Mouse (Mus musculus) neural tube, embryonic 14.5 days (tissue): ENCODE results near the gene Rsph10b. TPM values are rescaled to one million over a fixed set of nuclear protein-coding genes. Genes with fewer than 3 reads are reported as not detected.

Experiments used
- ATAC-seq: fragments of 200-750 bp; cut with Nextera tagmentation; 2 replicates; pipeline ENCODE4 v1.8.0; 2017; ENCODE audit warnings: low read depth, mild to moderate bottlenecking, moderate TSS enrichment, moderate library complexity
- H3K27ac ChIP-seq: fragments of 300-500 bp; sonication (generic); 2 replicates; pipeline ENCODE4 v1.5.1; 2014; ENCODE audit warnings: low read depth, mild to moderate bottlenecking, control low read depth, low read length, moderate library complexity, mixed read lengths
- H3K27me3 ChIP-seq: fragments of 300-500 bp; sonication (generic); 2 replicates; pipeline ENCODE4 v1.6.1; 2014; ENCODE audit warnings: low read length; ENCODE audit not compliant: control insufficient read depth, insufficient read depth
- H3K36me3 ChIP-seq: fragments of 300-500 bp; sonication (generic); 2 replicates; pipeline ENCODE4 v1.6.1; 2014; ENCODE audit warnings: low read length, mixed read lengths; ENCODE audit not compliant: control insufficient read depth, insufficient read depth
- H3K4me1 ChIP-seq: fragments of 300-500 bp; sonication (generic); 2 replicates; pipeline ENCODE4 v1.6.1; 2014; ENCODE audit warnings: low read length; ENCODE audit not compliant: control insufficient read depth, insufficient read depth
- H3K4me2 ChIP-seq: fragments of 300-500 bp; sonication (generic); 2 replicates; pipeline ENCODE4 v1.6.1; 2014; ENCODE audit warnings: mild to moderate bottlenecking, low read depth, low read length, control low read depth
- H3K4me3 ChIP-seq: fragments of 300-500 bp; sonication (generic); 2 replicates; pipeline ENCODE4 v1.5.1; 2014; ENCODE audit warnings: low read depth, low read length, control low read depth, mixed read lengths
- H3K9ac ChIP-seq: fragments of 300-500 bp; sonication (generic); replicated peaks from 2 replicates; pipeline ENCODE4 v1.6.1; 2014; ENCODE audit warnings: low read depth, mild to moderate bottlenecking, control low read depth, low read length, mixed read lengths
- H3K9me3 ChIP-seq: fragments of 300-500 bp; sonication (generic); 2 replicates; pipeline ENCODE4 v1.6.1; 2016; ENCODE audit warnings: low read length; ENCODE audit not compliant: control insufficient read depth
- WGBS: fragments of 180-500 bp; shearing (Covaris S2); extraction: QIAGEN DNeasy Blood & Tissue Kit; methylation state at CpG from one replicate; pipeline ENCODE4 v1.1.7; 2014; 5-methylcytosine and 5-hydroxymethylcytosine counted together
- polyA plus RNA-seq: library from polyadenylated mRNA; unstranded; fragments of >200 nt; fragmentation: Nextera tagmentation; extraction: Ambion mirVana; gene quantifications from 2 replicates; pipeline ENCODE4 v1.2.1, GENCODE M21; 2014

The Rsph10b gene
- polyA plus RNA-seq, 1 experiment from 2014 or later, result 5.9 TPM

DNA sequence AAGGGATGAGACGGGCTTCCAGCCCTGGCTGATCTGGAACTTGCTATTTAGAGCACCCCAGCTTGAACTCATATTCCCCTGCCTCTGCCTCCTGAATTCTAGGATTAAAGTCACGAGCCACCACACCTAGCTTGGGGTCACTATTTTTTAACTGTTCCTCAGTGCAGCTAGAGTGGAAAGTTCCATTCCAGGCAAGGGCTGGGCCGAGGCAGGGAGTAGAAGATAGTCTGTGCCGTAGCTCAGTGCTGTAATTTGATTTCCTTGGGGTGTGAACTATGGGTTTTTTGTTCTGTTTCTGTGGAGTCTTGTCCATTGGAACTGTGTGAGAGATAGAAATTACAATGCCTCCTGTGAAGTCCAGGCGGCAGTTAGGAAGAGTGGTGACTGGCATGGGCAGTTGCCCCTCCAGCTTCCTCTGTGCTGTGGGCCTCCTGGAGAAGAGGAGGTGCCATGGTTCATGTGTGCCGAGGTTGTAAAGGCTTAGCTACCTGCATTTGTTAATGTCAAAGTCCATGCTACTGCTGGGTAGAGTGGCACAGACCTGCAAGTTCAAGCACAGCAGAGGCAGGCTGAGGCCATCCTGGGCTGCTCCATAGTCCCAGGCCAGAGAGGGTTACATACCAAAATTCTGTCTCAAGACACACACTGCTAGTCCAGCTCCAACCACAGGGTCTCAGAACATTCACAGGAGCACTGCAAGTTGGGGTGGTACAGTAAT, 813 bp upstream of the Rsph10b start:
- H3K4me1 ChIP-seq, result no peaks in the 10 kb centered on the region
- H3K36me3 ChIP-seq, result peaks cover 29% of the 10 kb centered on the region
- no peak overlapping the region for H3K27ac ChIP-seq
- no peaks in the 10 kb centered on the region for H3K9me3 ChIP-seq
- H3K4me3 ChIP-seq, result no peak overlapping the region
- 87% methylated on average over 6 of the region's 6 CpGs for WGBS
- H3K9ac ChIP-seq, result no peak overlapping the region
- no peak overlapping the region for H3K4me2 ChIP-seq
- no peaks in the 10 kb centered on the region for H3K27me3 ChIP-seq
- ATAC-seq, result no peak

DNA sequence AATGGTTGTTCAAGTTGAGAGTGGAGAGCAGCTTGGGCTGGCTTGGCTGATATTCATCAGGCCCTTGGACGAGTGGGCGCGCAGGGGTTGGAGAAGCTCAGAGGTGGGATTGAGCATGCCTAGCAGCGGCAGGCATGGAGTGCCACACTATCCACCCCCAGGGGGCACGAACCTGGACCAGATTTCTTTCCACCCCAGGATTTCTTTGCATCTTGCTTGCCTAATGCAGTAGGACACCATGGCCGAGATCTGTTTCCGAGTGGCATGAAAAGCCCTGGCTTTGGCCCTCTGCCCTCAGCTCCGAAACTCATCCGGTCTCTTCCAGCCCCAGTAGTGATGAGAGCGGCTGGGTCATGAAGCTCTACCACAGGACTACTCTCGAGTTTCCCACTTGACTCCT, 579 bp downstream of the Rsph10b start:
- Histone ChIP-seq H3K36me3 (peaks cover 24% of the 10 kb centered on the region), H3K27ac (no peak overlapping the region), H3K4me1 (no peaks in the 10 kb centered on the region), H3K4me3 (no peak overlapping the region), H3K4me2 (no peak overlapping the region), H3K9ac (no peak overlapping the region), H3K9me3 (no peaks in the 10 kb centered on the region), H3K27me3 (no peaks in the 10 kb centered on the region)
- no peak for ATAC-seq
- WGBS, result 85% methylated on average over 11 of the region's 11 CpGs

- no peak overlapping the region for H3K27ac ChIP-seq
- WGBS, result 92% methylated on average over 1 of the region's 1 CpGs
- H3K4me3 ChIP-seq, result no peak overlapping the region
- no peaks in the 10 kb centered on the region for H3K27me3 ChIP-seq
- H3K9me3 ChIP-seq, result no peaks in the 10 kb centered on the region
- no peak for ATAC-seq
- no peaks in the 10 kb centered on the region for H3K4me1 ChIP-seq
- no peak overlapping the region for H3K4me2 ChIP-seq
- H3K36me3 ChIP-seq, result peaks cover 20% of the 10 kb centered on the region
- no peak overlapping the region for H3K9ac ChIP-seq
These were observed 1.0 kb downstream of the Rsph10b start for GRCm38 (mm10) chr5:143933875-143934274.

GRCm38 (mm10) chr5:143936156-143936555, 3.3 kb downstream of the Rsph10b start:
- no peaks in the 10 kb centered on the region for H3K27me3 ChIP-seq
- H3K27ac ChIP-seq, result no peak overlapping the region
- H3K4me2 ChIP-seq, result no peak overlapping the region
- ATAC-seq, result no peak
- no peaks in the 10 kb centered on the region for H3K9me3 ChIP-seq
- H3K4me1 ChIP-seq, result no peaks in the 10 kb centered on the region
- no peak overlapping the region for H3K4me3 ChIP-seq
- H3K36me3 ChIP-seq, result no peaks in the 10 kb centered on the region
- WGBS, result 90% methylated on average over 9 of the region's 9 CpGs
- no peak overlapping the region for H3K9ac ChIP-seq

DNA sequence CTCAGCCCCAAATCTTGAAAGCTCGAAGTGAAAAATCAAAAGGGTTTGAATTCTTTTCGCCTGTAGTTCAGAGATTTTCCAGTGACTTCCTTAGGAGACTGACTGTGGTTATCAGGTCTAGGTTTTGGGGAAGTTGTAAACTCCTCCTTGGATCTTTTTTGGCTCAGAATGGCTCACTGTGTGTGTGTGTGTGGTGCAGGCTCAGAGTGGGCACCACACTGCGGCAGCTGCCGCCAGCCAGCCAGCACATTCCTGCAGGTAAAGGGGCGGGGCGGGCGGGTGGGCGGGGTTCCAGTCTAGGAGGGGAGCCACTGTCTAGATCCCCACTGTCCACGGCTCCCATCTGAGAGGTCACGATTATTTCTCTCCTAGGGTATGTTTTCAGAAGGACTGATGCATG, 8.8 kb downstream of the Rsph10b start:
- no peak for ATAC-seq
- WGBS, result 24% methylated on average over 10 of the region's 10 CpGs

DNA sequence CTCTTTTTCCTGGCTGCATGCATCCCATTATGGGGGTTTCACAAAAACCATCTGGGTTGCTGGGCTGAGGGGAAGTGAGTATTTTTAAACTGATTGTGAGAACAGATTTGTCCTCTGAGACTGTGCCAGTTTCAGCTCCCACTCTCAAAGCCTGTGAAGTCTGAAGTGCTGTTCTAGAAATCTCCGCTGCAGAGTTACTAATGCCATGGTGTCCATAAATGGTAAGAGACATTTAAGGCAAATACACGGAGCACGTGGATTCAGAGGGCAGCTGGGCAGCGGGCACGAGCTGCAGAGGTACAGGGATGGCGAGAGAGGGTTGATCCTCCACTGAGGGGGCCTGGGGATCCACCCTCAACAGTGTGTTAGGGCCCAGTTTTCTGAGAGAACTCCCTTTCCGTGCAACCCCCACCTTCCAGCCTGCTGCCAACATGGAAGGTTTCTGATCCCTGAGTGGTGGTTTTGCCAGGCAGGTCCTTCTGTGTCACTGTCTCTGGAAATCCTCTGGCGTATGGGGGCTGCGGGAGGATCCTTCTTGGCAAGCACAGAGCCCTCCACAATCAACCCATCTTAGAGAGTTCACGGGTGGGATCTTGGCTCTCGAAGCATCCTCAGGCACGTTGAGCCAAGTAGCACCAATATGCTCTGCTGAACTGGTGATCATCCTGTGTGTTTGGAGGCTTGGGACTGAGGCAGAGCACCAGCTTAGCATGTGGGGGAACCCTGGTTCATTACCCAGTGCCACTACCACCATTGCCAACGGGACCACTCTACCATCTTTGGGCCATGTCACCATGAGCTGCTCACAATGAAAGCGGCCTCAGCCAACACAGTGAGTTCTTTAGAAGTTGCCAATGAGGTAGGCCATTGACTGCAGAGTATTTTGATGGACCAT, 10.6 kb downstream of the Rsph10b start:
- Histone ChIP-seq H3K27me3 (no peaks in the 10 kb centered on the region), H3K4me3 (no peak overlapping the region), H3K36me3 (no peaks in the 10 kb centered on the region), H3K9ac (no peak overlapping the region), H3K4me1 (no peaks in the 10 kb centered on the region), H3K9me3 (no peaks in the 10 kb centered on the region; the same call in 1 of the 2 replicates), H3K27ac (no peak overlapping the region), H3K4me2 (no peak overlapping the region)
- 91% methylated on average over 14 of the region's 14 CpGs for WGBS
- ATAC-seq, result no peak

More for the DNA sequence above, 8.8 kb downstream of the Rsph10b start:
- Histone ChIP-seq H3K4me3 (no peak overlapping the region), H3K27me3 (no peaks in the 10 kb centered on the region), H3K9ac (no peak overlapping the region), H3K9me3 (no peaks in the 10 kb centered on the region; the same call in 1 of the 2 replicates), H3K27ac (no peak overlapping the region), H3K36me3 (no peaks in the 10 kb centered on the region), H3K4me2 (no peak overlapping the region), H3K4me1 (no peaks in the 10 kb centered on the region)

DNA sequence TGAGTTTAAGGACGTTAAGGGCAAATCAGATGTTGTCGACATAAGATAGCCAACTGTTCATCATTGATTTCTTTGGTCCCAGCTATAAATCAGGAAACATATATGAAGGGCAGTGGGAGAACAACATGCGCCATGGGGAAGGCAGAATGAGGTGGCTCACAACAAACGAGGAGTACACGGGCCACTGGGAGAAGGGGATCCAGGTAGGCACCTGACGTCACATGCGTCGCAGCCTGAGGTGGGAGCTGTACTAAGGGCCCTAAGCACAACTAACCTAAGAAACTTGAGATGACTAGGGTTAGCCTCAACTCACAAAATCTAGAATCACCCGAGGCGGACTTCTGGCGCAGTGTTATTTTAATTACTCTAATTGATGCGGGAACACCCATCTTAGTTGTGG, 15.5 kb downstream of the Rsph10b start:
- WGBS, result 90% methylated on average over 12 of the region's 12 CpGs
- H3K27ac ChIP-seq, result no peak overlapping the region
- ATAC-seq, result no peak

GRCm38 (mm10) chr5:143950016-143950415, 17.2 kb downstream of the Rsph10b start:
- Histone ChIP-seq H3K4me2 (no peak overlapping the region), H3K27me3 (no peaks in the 10 kb centered on the region), H3K36me3 (no peaks in the 10 kb centered on the region), H3K4me3 (no peak overlapping the region), H3K27ac (no peak overlapping the region), H3K4me1 (no peaks in the 10 kb centered on the region), H3K9me3 (no peaks in the 10 kb centered on the region), H3K9ac (no peak overlapping the region)
- WGBS, result 38% methylated on average over 5 of the region's 5 CpGs
- no peak for ATAC-seq

More for the DNA sequence above, 15.5 kb downstream of the Rsph10b start:
- Histone ChIP-seq H3K36me3 (no peaks in the 10 kb centered on the region), H3K4me3 (no peak overlapping the region), H3K9me3 (no peaks in the 10 kb centered on the region; the same call in 1 of the 2 replicates), H3K4me2 (no peak overlapping the region), H3K9ac (no peak overlapping the region), H3K4me1 (no peaks in the 10 kb centered on the region), H3K27me3 (no peaks in the 10 kb centered on the region)

DNA sequence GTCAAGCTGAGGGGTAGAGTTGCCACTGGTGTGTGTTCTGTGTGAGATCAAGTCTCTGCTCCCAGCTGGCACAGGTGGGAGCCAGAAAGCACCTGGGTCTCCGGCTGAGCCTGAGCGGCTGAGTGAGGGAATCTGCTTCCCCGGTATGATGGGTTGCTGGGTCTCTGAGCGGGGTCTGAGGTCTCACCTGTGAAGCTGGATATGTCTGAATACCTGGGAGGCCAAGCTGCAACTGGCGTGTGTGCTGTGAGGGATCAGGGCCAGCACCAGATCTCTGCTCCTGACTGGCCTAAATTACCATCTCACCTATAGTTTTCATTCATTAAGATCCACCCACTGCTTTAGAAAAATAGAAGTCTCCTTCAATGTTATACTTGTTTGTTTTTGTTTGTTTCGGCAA, 24.3 kb downstream of the Rsph10b start:
- no peak for ATAC-seq
- Histone ChIP-seq H3K36me3 (no peaks in the 10 kb centered on the region), H3K27ac (no peak overlapping the region), H3K4me3 (no peak overlapping the region), H3K9me3 (no peaks in the 10 kb centered on the region), H3K9ac (no peak overlapping the region), H3K27me3 (no peaks in the 10 kb centered on the region), H3K4me1 (no peaks in the 10 kb centered on the region), H3K4me2 (no peak overlapping the region)
- 93% methylated on average over 6 of the region's 6 CpGs for WGBS
